ENCODE assay signal across 13 mouse cellular contexts in genomic region chr3:34486441-34487050, GRCm38 (mm10).
DNase-seq lines count a peak whose midpoint lies in the region; ATAC-seq lines count a peak whose summit lies in the region.
"Had no signal": no experiment of that assay in that cellular context is flagged by ENCODE, and none has a peak within 500 bp of the region (broad histone marks: within the 10 kb centered on the region; RNA-seq: fewer than 3 reads in every experiment).

No protein-coding gene starts in this region.

- no peak for DNase-seq in hindbrain, embryonic 11.5 days (ENCODE audit: low spot score)
- DNase-seq in right cerebral cortex, postnatal 10 days (ENCODE audit: low spot score in 2 of 2), result peak; percentile 36 to 51
- DNase-seq in right cerebral cortex, adult 18-20 months, result no peak
- DNase-seq in kidney, postnatal 4 days, result peak; percentile 5 to 8
- DNase-seq in retina, postnatal 7 days (ENCODE audit: low read depth, low spot score), result peak; percentile 53
- no peak for DNase-seq in heart, postnatal 4 days
- no peak for DNase-seq in thymus, postnatal 36 days
- DNase-seq: adrenal gland, adult 2 months; cerebellum, postnatal 36 days; heart, adult 18-20 months; heart, postnatal 10 days had no signal

- no peak overlapping the region for H3K4me2 ChIP-seq in hindbrain, embryonic 11.5 days (replicated peaks; ENCODE audit: low read depth, low read length)
- H3K4me2 ChIP-seq in hindbrain, embryonic 13.5 days, result no peak overlapping the region

- no peaks in the 10 kb centered on the region for H3K27me3 ChIP-seq in hindbrain, embryonic 11.5 days (ENCODE audit: control insufficient read depth, insufficient read depth, low read length)
- H3K27me3 ChIP-seq in hindbrain, embryonic 13.5 days, result peaks cover 25% of the 10 kb centered on the region; the same call in 1 of the 2 replicates
- H3K27me3 ChIP-seq: CH12.LX had no signal

- 0 out of 2 replicates have a peak overlapping the region, but pooled peaks have one; percentile 4 for H3K9ac ChIP-seq in hindbrain, embryonic 11.5 days (ENCODE audit: low read depth, low read length)
- no peak overlapping the region for H3K9ac ChIP-seq in hindbrain, embryonic 13.5 days

- WGBS in hindbrain, embryonic 11.5 days, result 7% methylated on average over 9 of the region's 9 CpGs
- WGBS in hindbrain, embryonic 13.5 days, result 8% methylated on average over 9 of the region's 9 CpGs

- no peak overlapping the region for H3K27ac ChIP-seq in hindbrain, embryonic 11.5 days (ENCODE audit: low read depth, low read length)
- H3K27ac ChIP-seq in hindbrain, embryonic 13.5 days, result no peak overlapping the region

- H3K4me3 ChIP-seq in hindbrain, embryonic 11.5 days (ENCODE audit: low read depth, low read length), result no peak overlapping the region
- no peak overlapping the region for H3K4me3 ChIP-seq in hindbrain, embryonic 13.5 days

- no peaks in the 10 kb centered on the region for H3K9me3 ChIP-seq in hindbrain, embryonic 11.5 days (ENCODE audit: control insufficient read depth, low read length)
- no peaks in the 10 kb centered on the region for H3K9me3 ChIP-seq in hindbrain, embryonic 13.5 days

- H3K4me1 ChIP-seq in hindbrain, embryonic 11.5 days (replicated peaks; ENCODE audit: control insufficient read depth, insufficient read depth, low read length), result 0 out of 2 replicates have a peak, but pooled peaks cover 4% of the 10 kb centered on the region
- H3K4me1 ChIP-seq in hindbrain, embryonic 13.5 days (replicated peaks), result peaks cover 20% of the 10 kb centered on the region

- no peaks in the 10 kb centered on the region for H3K36me3 ChIP-seq in hindbrain, embryonic 11.5 days (ENCODE audit: control insufficient read depth, insufficient read depth, low read length)
- no peaks in the 10 kb centered on the region for H3K36me3 ChIP-seq in hindbrain, embryonic 13.5 days

- ATAC-seq in hindbrain, embryonic 11.5 days (ENCODE audit: low FRiP score), result no peak
- no peak for ATAC-seq in hindbrain, embryonic 13.5 days (ENCODE audit: low FRiP score)

Comparison
In these comparisons a context has a peak if more than half of its experiments do, and no peak if none do; other contexts are left out.
1. DNase-seq: peak in right cerebral cortex, postnatal 10 days (2 of 2), kidney, postnatal 4 days (2 of 2) and retina, postnatal 7 days (single experiment); none in hindbrain, embryonic 11.5 days (single experiment), right cerebral cortex, adult 18-20 months (single experiment), heart, postnatal 4 days (single experiment) and thymus, postnatal 36 days (0 of 2).